Mouse (Mus musculus): ENCODE results near the gene Rhbdl3. TPM values are rescaled to one million over a fixed set of nuclear protein-coding genes. Genes with fewer than 3 reads are reported as not detected.

Rhbdl3 gene
- 19.8 and 28.2 TPM in 2 replicates for polyA plus RNA-seq (2012; rRNA removed)

DNA sequence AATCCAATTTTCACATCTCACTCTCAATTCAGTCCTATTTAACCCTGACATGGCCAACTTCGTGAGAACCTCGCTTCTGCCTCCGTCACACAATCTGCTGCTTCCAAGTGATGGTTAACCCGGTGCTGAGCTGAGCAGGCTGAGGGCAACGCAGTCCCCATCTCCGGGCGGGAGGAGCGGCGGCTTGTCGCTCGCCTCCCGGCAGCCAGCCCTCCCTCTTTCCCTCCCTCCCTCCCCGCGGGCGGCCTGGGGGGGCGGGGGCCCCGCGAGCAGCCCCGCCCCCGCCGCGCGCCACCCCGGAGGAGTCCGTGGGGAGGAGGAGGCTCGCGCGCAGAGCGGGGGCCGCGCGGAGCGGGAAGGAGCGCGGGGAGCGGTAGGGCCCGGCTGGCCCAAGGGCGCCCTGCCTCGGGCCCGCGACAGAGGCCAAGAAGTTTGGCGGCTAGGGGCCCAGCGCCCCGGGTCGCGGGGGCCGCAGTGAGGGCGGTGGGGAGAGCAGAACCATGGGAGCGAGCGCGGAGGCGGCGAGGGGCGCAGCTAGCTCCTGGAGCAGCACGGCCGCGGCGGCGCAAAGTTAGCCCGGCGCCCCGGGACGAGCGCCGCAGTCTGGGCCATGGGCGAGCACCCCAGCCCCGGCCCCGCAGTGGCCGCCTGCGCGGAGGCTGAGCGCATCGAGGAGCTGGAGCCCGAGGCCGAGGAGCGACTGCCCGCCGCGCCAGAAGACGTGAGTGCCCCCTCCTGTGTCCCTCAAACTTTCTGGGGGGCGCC is at the start of gene Rhbdl3:
Gene Rhbdl3 (plus strand): TSS at position 362 of the 765 bp plus-strand sequence.

DNA sequence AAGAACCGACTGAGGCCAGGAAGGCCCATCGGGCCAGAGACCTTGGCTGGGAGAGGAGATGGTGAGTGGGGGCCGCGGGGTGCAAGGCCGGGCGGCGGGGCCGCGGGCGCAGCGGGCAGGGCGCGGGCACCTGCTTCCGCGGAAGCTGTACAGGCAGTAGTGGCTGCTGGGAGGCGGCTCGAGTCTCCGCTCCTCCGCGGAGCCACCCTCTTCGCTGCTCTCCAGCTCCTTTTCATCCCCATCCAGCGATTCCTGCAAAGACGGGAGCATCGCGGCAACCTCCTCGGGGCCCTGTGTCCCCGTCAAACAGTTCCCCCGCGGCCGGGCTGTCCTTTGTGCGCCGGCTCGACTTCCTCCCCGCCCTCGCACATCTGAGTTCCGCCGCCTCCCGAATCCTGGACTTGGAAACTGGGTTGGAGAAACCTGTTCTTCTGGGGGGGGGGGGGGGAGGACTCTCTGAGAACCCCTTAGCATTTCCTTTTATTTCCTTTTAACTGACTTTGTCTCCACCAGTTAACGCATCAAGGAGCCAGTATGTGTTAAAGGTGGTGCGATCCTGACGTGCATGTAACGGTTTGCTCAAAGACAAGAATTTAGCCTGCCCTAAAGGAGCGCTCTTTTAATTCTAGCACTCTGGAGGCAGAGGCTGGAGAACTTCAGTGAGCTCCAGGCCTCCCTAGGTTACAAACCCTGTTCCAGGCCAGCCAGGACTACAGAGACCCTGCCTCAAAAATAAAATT is 77.2 kb downstream of the Rhbdl3 start, which contains the start of gene 5730455P16Rik:
Gene 5730455P16Rik (minus strand): TSS at position 323 of the 740 bp plus-strand sequence.

DNA sequence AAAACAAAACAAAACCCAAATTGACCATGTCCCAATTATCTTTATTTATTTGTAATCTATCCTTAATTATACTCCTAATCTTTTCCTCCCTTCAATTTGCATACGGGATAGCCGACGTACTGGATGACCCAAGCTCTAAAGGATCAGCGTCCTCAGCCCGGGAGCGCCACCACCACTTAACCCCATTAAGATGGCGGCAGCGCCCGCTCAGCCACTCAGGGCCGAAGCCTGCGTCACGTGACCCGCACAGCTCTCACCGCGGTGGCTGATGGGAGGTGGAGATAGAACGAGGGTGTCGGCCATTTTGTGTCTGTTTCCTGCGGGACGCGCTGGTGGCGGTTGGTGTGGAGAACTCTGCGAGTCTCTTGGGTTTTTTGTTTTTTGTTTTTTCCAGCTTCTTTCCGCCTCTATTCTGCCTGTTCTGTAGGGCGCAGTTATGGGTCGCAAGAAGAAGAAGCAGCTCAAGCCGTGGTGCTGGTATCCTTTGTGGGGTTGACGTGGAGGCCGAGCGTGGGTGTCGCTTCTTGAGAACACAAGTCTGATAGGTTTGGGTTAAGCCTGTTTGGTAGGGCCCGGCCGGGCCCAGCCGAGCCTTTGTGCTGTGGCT is 82.4 kb downstream of the Rhbdl3 start, which contains the start of gene Zfp207:
Gene Zfp207 (plus strand): TSS at position 261 of the 607 bp plus-strand sequence.

Other genes with a start within 250 kb of the Rhbdl3 start
- gene Crlf3, start 219.9 kb upstream of the Rhbdl3 start, polyA plus RNA-seq (2012; rRNA removed) = 15.9 and 19.1 TPM in 2 replicates
- gene Atad5, start 211.5 kb upstream of the Rhbdl3 start, polyA plus RNA-seq (2012; rRNA removed) = 10.5 and 10.6 TPM in 2 replicates
- gene Tefm, start 158.7 kb upstream of the Rhbdl3 start, polyA plus RNA-seq (2012; rRNA removed) = 14.0 and 15.6 TPM in 2 replicates
- 1.8 and 1.9 TPM in 2 replicates for gene Adap2, start 146.8 kb upstream of the Rhbdl3 start, polyA plus RNA-seq (2012; rRNA removed)
- gene Rnf135, start 117.1 kb upstream of the Rhbdl3 start, polyA plus RNA-seq (2012; rRNA removed) = 2.2 and 3.1 TPM in 2 replicates
- gene Rhot1, start 91.9 kb upstream of the Rhbdl3 start, polyA plus RNA-seq (2012; rRNA removed) = 45.6 and 48.5 TPM in 2 replicates
- gene 5730455P16Rik, start 77.1 kb downstream of the Rhbdl3 start, polyA plus RNA-seq (2012; rRNA removed) = 15.3 and 17.3 TPM in 2 replicates
- 280 and 304 TPM in 2 replicates for gene Zfp207, start 82.4 kb downstream of the Rhbdl3 start, polyA plus RNA-seq (2012; rRNA removed)
- 86.5 and 89.7 TPM in 2 replicates for gene Psmd11, start 127.7 kb downstream of the Rhbdl3 start, polyA plus RNA-seq (2012; rRNA removed)
- gene Cdk5r1, start 176.1 kb downstream of the Rhbdl3 start, polyA plus RNA-seq (2012; rRNA removed) = 223 and 253 TPM in 2 replicates

All from central nervous system, embryonic 14 days (tissue).